Mouse (Mus musculus) midbrain, embryonic 15.5 days (tissue): Measurements from ENCODE around the gene Klhl29. TPM values are rescaled to one million over a fixed set of nuclear protein-coding genes. Genes with fewer than 3 reads are reported as not detected.
A peak's percentile ranks its signal among the peaks of the same experiment; 100 is the strongest.

ENCODE experiments used
- ATAC-seq: fragments of 200-750 bp; cut with Nextera tagmentation; replicated peaks from 2 replicates; pipeline ENCODE4 v1.8.0; 2017; ENCODE audit warnings: moderate TSS enrichment
- H3K27ac ChIP-seq: fragments of 300-500 bp; sonication (generic); 2 replicates; pipeline ENCODE4 v1.5.1; 2015; ENCODE audit warnings: mild to moderate bottlenecking, inconsistent platforms
- H3K27me3 ChIP-seq: fragments of 300-500 bp; sonication (generic); replicated peaks from 2 replicates; pipeline ENCODE4 v1.6.1; 2015; ENCODE audit warnings: inconsistent platforms
- H3K36me3 ChIP-seq: fragments of 300-500 bp; sonication (generic); replicated peaks from 2 replicates; pipeline ENCODE4 v1.6.1; 2015; ENCODE audit warnings: inconsistent platforms
- H3K4me1 ChIP-seq: fragments of 300-500 bp; sonication (generic); 2 replicates; pipeline ENCODE4 v1.6.1; 2015; ENCODE audit warnings: inconsistent platforms
- H3K4me2 ChIP-seq: fragments of 300-500 bp; sonication (generic); 2 replicates; pipeline ENCODE4 v1.6.1; 2015; ENCODE audit warnings: inconsistent platforms, mild to moderate bottlenecking, moderate library complexity
- H3K4me3 ChIP-seq: fragments of 300-500 bp; sonication (generic); 2 replicates; pipeline ENCODE4 v1.5.1; 2015; ENCODE audit warnings: mild to moderate bottlenecking, inconsistent platforms
- H3K9ac ChIP-seq: fragments of 300-500 bp; sonication (generic); 2 replicates; pipeline ENCODE4 v1.6.1; 2015; ENCODE audit warnings: mild to moderate bottlenecking, inconsistent platforms
- H3K9me3 ChIP-seq: fragments of 300-500 bp; sonication (generic); 2 replicates; pipeline ENCODE4 v1.6.1; 2016; ENCODE audit warnings: inconsistent platforms
- WGBS: fragments of 180-500 bp; shearing (Covaris S2); methylation state at CpG from one replicate; pipeline ENCODE4 v1.1.7; 2015; ENCODE audit warnings: mixed read lengths; 5-methylcytosine and 5-hydroxymethylcytosine counted together
- polyA plus RNA-seq: library from polyadenylated mRNA; unstranded; fragments of >200 nt; fragmentation: Nextera tagmentation; extraction: Ambion mirVana; gene quantifications from 2 replicates; pipeline ENCODE4 v1.2.1, GENCODE M21; 2015

The Klhl29 gene
- polyA plus RNA-seq, 1 experiment from 2014 or later, result 5.2 TPM

DNA sequence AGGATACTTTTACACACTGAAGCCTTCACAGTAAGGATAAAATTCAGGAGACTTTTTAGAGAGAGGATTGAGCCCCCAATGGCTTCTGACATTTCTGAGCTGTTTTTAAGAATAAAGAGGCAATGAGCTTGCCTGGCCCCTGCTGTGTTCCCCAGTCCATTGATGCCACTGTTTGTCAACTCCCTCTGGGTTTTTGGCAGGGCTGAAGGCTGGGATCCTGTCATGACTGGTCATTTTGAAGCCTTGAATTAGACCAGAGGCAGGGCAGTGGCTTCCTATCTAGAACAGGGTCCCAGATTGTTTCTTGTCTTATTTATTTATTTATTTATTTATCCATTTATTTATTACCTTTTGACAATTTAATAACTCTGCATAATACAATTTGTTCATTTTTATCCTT lies 6.2 kb upstream of the Klhl29 start:
- no peak for ATAC-seq
- no peak overlapping the region for H3K4me3 ChIP-seq
- no peaks in the 10 kb centered on the region for H3K9me3 ChIP-seq
- H3K36me3 ChIP-seq, result no peaks in the 10 kb centered on the region
- no peak overlapping the region for H3K9ac ChIP-seq
- H3K27me3 ChIP-seq, result no peaks in the 10 kb centered on the region
- H3K27ac ChIP-seq, result no peak overlapping the region
- H3K4me1 ChIP-seq, result 0 out of 2 replicates have a peak, but pooled peaks cover 6% of the 10 kb centered on the region
- H3K4me2 ChIP-seq, result no peak overlapping the region

DNA sequence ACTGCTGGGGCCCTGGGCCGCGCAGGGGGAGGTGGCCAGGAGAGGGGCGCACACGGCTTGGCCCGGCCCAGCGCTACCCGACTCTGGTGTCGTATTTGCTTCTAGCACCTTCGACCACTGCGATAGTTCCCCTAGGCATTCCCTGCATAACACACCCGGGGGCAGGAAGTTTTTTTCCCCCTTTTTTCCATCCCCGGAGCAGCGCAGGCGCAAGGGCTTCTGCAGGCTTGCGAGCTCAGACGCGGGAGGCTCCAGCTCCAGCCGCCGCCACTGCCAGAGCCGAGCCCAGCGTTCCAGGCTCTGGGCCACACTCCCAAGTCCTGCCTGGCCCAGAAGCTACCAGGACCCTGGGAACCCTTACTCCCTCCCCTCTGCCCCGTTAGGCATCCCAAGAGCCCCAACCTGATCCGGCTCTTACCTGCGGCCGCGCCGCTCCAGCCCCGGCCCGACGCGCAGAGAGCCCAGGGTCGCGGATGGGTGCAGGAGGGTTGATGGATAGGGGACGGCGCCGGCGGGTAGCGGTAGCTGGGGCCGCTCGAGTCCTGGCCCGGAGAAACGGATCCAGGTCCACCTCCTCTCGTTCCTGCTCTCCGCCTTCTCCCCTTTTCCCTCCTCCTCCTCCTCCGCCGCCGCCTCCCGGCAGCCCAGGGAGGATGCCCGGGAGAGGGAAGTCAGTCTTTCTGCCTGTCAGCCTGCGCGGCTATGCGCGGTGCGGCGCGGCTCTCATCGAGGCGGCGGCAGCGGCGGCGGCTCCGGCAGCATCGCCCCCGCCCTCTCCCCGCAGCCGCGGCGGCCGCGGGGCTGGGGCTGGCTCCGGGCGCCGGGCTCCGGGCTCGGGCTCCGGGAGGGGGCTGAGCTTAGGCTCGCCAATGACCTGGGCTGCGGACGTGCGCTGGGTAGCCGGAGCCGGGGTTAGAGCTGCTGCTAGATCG lies 532 bp downstream of the Klhl29 start:
- peak overlapping the region; percentile 88 for H3K9ac ChIP-seq
- ATAC-seq, result peak; percentile 77
- H3K36me3 ChIP-seq, result no peaks in the 10 kb centered on the region
- under 1% methylated on average over 76 of the region's 84 CpGs for WGBS
- H3K4me2 ChIP-seq, result peak overlapping the region; percentile 86
- H3K27me3 ChIP-seq, result no peaks in the 10 kb centered on the region
- H3K9me3 ChIP-seq, result no peaks in the 10 kb centered on the region
- peak overlapping the region; percentile 95 for H3K27ac ChIP-seq
- peak overlapping the region; percentile 98 for H3K4me3 ChIP-seq
- peaks cover 31% of the 10 kb centered on the region for H3K4me1 ChIP-seq

DNA sequence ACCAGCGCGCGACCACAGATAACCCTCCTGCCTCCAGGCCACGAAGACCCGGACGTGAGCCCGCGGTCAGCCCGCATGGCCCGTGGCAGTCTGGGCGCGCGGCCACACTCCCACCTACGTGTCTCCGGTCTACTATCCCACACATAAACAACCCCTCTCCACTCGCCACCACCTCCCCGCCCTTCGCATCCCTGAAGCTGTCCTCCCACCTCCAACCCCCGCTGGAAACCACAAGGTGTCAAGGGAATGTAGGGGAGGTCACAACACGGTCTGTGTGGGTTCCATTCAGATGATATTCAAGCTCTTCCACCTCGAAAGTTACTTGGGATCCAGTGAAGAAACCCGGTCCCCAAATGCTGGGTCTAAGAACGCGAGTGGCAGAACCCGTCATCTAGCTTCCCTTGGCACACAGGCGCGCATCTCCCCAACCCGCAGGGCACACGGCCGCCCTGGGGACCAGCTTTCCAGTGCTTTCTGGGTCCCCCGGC lies 1.2 kb downstream of the Klhl29 start:
- H3K4me3 ChIP-seq, result peak overlapping the region; percentile 98
- ATAC-seq, result peak; percentile 7
- WGBS, result 0% methylated on average over 31 of the region's 31 CpGs

DNA sequence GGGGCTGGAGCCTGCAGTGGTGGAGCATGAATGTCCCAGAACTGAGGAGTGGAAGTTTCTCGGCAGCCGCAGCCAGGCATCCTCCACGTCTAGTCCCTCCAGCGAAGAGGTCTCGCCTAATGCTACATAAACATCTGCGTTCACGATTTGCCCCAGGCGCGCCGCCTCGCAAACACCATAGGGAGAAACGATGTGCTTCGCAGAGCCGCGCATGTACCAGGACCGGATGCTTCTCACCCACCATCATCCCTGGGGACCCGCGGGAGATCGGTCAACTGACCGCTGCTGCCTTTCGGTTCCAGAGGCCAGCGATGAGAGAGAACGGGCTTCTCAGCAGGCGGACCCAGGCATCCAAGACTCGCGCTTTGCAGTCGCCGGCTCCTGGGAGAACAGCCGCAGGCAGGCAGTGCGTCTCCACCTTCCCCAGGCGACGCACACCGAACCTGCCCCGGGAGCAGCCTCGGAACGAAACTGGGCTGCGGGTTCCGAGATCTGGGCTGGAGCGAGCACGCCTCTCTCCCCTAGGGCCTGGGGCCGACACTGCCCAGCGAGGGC lies 1.8 kb downstream of the Klhl29 start:
- Histone ChIP-seq H3K27ac (peak overlapping the region; percentile 95), H3K9me3 (no peaks in the 10 kb centered on the region), H3K4me3 (peak overlapping the region; percentile 98), H3K36me3 (no peaks in the 10 kb centered on the region), H3K27me3 (no peaks in the 10 kb centered on the region), H3K4me1 (peaks cover 31% of the 10 kb centered on the region), H3K9ac (peak overlapping the region; percentile 88), H3K4me2 (peak overlapping the region; percentile 86)
- ATAC-seq, result no peak; the same call in 1 of the 2 replicates
- WGBS, result under 1% methylated on average over 42 of the region's 42 CpGs

More for the DNA sequence above, 1.2 kb downstream of the Klhl29 start:
- Histone ChIP-seq H3K27me3 (no peaks in the 10 kb centered on the region), H3K27ac (peak overlapping the region; percentile 95), H3K9me3 (no peaks in the 10 kb centered on the region), H3K9ac (peak overlapping the region; percentile 88), H3K4me2 (peak overlapping the region; percentile 86), H3K4me1 (peaks cover 31% of the 10 kb centered on the region), H3K36me3 (no peaks in the 10 kb centered on the region)

DNA sequence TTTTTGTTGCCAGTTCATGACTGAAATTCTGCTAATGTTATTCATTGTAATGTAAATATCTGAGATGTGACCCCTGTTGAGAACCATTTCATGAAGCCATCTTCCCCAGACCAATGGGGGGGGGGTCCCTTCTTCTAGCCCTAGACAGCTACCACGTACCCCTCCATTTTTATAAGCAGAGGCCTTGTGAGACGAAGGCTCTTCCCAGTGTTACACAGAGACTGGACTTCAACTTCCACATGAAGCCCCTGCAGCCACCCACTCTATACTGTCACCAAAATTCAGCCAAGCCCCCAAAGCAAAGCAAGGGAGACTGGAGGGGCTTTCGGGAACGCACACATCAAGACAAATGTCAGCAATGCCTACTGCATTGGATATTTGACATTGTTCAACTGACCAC lies 6.1 kb downstream of the Klhl29 start:
- H3K4me3 ChIP-seq, result no peak overlapping the region
- ATAC-seq, result no peak

DNA sequence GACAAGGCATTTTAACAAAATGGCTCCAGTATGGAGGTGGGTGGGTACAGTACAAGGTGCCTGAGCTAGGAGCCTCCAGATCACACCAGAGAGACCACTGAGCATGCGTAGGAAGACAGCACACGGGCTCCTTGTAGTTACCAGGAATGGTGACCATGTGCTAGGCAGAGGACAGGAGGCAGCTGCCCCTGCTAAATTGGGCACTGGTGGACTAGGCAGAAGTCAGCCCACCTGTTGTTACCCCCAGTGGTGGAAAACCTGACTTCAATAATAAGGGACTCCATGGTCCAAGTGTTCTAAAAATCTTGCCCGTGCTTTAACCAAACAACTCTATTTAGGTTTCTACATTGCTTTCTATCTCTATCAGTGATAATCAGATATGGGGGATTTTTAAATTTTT lies 10.6 kb downstream of the Klhl29 start:
- Histone ChIP-seq H3K9me3 (no peaks in the 10 kb centered on the region), H3K27ac (no peak overlapping the region), H3K4me1 (peaks cover 12% of the 10 kb centered on the region; the same call in 1 of the 2 replicates), H3K27me3 (no peaks in the 10 kb centered on the region), H3K4me3 (no peak overlapping the region), H3K9ac (no peak overlapping the region), H3K36me3 (no peaks in the 10 kb centered on the region), H3K4me2 (no peak overlapping the region)
- no peak for ATAC-seq
- 91% methylated on average over 3 of the region's 3 CpGs for WGBS

More for the DNA sequence above, 6.1 kb downstream of the Klhl29 start:
- H3K4me1 ChIP-seq, result peaks cover 26% of the 10 kb centered on the region
- no peaks in the 10 kb centered on the region for H3K36me3 ChIP-seq
- no peak overlapping the region for H3K9ac ChIP-seq
- WGBS, result 86% methylated on average over 4 of the region's 4 CpGs
- no peaks in the 10 kb centered on the region for H3K9me3 ChIP-seq
- no peaks in the 10 kb centered on the region for H3K27me3 ChIP-seq
- H3K27ac ChIP-seq, result no peak overlapping the region
- no peak overlapping the region for H3K4me2 ChIP-seq

DNA sequence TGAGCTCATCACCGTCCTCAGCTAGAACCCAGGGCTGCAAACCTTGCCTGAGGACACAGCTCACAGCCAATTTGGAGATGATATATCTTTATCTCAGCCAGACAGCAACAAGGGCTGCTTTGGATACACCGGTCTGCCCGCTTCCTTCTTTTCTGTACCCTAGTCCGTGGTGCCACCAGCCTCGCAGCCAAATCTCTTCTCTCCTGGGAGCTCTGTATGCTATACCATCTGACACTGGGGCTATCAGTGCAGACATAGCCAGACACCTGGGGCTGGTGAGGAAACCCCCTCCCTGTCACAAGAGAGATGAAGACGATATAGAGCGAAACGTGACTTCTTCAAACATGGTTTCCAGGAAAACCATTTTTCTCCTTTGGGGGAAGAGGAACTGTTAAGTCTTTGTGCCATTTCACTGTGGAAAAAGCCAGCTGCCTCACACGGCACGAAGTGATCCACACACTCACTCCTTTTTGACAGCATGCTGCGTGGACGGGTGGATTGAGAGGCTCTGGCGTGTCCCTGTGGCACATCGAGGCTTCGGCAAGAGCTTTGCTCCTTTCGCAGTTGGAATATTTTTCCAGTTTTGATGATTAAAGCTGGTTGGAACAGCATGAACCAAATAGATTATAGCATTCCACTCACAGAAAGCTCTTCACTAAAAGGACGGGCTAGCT lies 11.4 kb downstream of the Klhl29 start:
- Histone ChIP-seq H3K9ac (no peak overlapping the region), H3K9me3 (no peaks in the 10 kb centered on the region), H3K4me2 (no peak overlapping the region), H3K27ac (no peak overlapping the region), H3K4me3 (no peak overlapping the region), H3K4me1 (peaks cover 19% of the 10 kb centered on the region), H3K36me3 (no peaks in the 10 kb centered on the region), H3K27me3 (no peaks in the 10 kb centered on the region)
- WGBS, result 69% methylated on average over 17 of the region's 17 CpGs
- no peak for ATAC-seq

DNA sequence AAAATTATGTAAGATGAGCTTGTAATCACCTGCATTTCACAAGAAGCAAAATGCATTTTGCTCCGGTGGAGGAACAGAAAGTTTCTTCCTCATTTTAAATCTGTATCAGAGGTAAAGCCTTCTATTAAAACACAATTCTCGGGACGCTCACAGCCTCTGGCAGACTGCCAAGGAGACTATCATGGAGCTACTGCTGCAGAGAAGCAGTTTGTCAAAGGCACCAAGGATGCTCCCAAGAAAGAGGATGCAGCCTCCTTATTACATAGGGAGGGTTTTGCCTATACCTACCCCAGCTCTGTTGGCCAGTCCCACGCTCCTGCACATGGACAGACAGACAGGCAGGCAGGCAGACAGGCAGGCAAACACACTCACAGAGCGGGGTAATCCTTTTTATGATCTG lies 16.4 kb downstream of the Klhl29 start:
- no peaks in the 10 kb centered on the region for H3K27me3 ChIP-seq
- H3K27ac ChIP-seq, result peak overlapping the region; percentile 71; the same call in 1 of the 2 replicates
- WGBS, result 38% methylated on average over 5 of the region's 5 CpGs
- H3K9me3 ChIP-seq, result no peaks in the 10 kb centered on the region
- H3K4me2 ChIP-seq, result peak overlapping the region; percentile 16; the same call in 1 of the 2 replicates
- peak; percentile 46; the same call in 1 of the 2 replicates for ATAC-seq
- H3K4me3 ChIP-seq, result no peak overlapping the region
- H3K36me3 ChIP-seq, result no peaks in the 10 kb centered on the region
- H3K4me1 ChIP-seq, result peaks cover 26% of the 10 kb centered on the region
- H3K9ac ChIP-seq, result no peak overlapping the region

DNA sequence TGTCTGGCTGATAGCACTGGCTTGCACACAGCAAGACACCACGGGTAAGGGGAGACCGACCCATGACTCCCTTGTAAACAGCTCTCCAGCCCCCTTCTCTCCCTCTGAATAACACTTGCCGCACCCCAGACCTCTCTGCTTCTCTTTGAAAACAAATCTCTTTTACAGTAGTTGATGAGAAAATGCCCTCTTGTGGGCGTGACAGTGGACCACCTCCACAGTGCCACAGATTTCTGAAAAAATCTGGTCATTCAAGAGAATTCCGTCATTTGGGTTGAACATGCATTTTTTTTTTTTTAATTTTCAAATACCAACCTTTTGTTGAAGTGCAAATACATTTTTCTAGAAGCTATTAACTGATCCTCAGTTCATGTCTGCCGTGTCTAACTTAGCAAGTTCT lies 17.0 kb downstream of the Klhl29 start:
- H3K9ac ChIP-seq, result no peak overlapping the region
- H3K4me3 ChIP-seq, result no peak overlapping the region
- H3K9me3 ChIP-seq, result no peaks in the 10 kb centered on the region
- H3K4me2 ChIP-seq, result no peak overlapping the region
- no peak overlapping the region for H3K27ac ChIP-seq
- H3K36me3 ChIP-seq, result no peaks in the 10 kb centered on the region
- H3K27me3 ChIP-seq, result no peaks in the 10 kb centered on the region
- H3K4me1 ChIP-seq, result peaks cover 24% of the 10 kb centered on the region
- ATAC-seq, result peak; percentile 57; the same call in 1 of the 2 replicates
- 43% methylated on average over 6 of the region's 6 CpGs for WGBS

DNA sequence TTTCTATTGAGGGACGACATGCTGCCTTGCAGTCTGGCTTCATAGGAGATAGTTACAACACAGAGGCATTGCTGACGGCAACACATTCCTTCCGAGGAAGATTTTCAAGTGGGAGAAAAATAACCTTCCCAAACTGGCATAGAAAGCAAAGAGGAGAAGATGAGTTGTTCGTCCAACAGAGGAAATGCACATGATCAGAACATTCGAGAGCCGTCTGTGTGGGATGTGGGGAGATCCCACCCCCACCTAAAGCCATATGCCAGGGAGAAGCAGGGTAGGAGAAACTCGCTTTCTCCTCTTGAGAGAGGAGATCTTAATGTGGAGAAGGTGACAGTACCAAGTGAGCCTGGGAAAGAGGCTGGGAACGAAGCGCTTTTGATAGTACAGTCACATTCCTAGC lies 22.1 kb downstream of the Klhl29 start:
- Histone ChIP-seq H3K4me1 (peaks cover 10% of the 10 kb centered on the region), H3K4me2 (no peak overlapping the region), H3K4me3 (no peak overlapping the region), H3K27ac (no peak overlapping the region), H3K9ac (no peak overlapping the region), H3K9me3 (no peaks in the 10 kb centered on the region), H3K36me3 (no peaks in the 10 kb centered on the region), H3K27me3 (no peaks in the 10 kb centered on the region)
- WGBS, result 92% methylated on average over 9 of the region's 9 CpGs
- no peak for ATAC-seq

DNA sequence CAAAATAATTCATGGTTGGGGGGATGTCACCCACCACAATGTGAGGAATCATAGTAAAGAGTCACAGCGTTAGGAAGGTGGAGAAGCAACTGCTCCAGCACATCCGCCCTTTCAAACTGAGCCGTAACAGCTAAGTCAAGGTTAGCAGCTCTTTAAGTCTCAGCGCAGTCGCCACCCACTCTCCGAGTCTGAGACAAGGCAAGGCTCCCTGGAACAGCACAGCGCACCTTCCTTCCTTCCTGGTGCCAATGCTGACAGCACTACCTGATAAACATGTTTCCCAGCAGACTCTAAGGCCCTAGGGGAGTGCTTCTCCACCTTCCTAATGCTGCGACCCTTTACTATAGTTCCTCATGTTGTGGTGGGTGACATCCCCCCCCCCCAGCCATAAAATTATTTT lies 22.7 kb downstream of the Klhl29 start:
- Histone ChIP-seq H3K4me2 (no peak overlapping the region), H3K4me3 (no peak overlapping the region), H3K36me3 (no peaks in the 10 kb centered on the region), H3K9ac (no peak overlapping the region), H3K27ac (no peak overlapping the region), H3K27me3 (no peaks in the 10 kb centered on the region), H3K4me1 (peaks cover 7% of the 10 kb centered on the region; the same call in 1 of the 2 replicates), H3K9me3 (no peaks in the 10 kb centered on the region)
- WGBS, result 93% methylated on average over 8 of the region's 8 CpGs
- no peak for ATAC-seq
